In the genomic region with DNA sequence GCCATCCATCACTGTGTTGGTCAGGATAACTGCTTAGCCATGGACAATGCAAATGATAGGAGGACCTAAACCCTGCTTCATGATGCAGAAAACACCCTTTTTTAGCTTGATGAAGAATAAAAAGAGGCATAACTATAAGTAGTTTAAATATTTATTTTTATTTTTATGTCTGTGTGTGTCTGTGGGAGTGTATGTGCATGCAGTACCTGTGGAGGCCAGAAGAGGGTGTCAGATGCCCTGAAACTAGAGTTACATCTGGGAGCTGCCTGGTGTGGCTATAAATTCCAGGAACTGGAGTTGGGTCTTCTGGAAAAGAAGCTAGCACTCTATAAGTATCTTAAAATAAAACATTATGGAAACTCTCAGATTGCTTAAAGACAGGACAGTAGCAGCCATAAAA, we compare ENCODE assay signal across 22 mouse cellular contexts.
DNase-seq lines count a peak whose midpoint lies in the region; ATAC-seq and TF ChIP-seq lines count a peak whose summit lies in the region.
"Had no signal": no experiment of that assay in that cellular context is flagged by ENCODE, and none has a peak within 500 bp of the region (broad histone marks: within the 10 kb centered on the region; RNA-seq: fewer than 3 reads in every experiment).

No protein-coding gene starts in this region.

- TF ChIP-seq POLR2A in brain, embryonic 14.5 days (IDR thresholded peaks at IDR 0.05; ENCODE audit: borderline replicate concordance, extremely low read depth, insufficient read depth, insufficient read length, poor library complexity, severe bottlenecking): no peak

- H3K4me2 ChIP-seq in forebrain, postnatal 0 days (ENCODE audit: low read depth): no peak overlapping the region
- no peak overlapping the region for H3K4me2 ChIP-seq in forebrain, embryonic 14.5 days (ENCODE audit: low read length)
- H3K4me2 ChIP-seq in kidney, postnatal 0 days (ENCODE audit: low read length): no peak overlapping the region
- no peak overlapping the region for H3K4me2 ChIP-seq in midbrain, embryonic 11.5 days
- H3K4me2 ChIP-seq in midbrain, embryonic 15.5 days: no peak overlapping the region
- H3K4me2 ChIP-seq: forebrain, embryonic 13.5 days; heart, embryonic 12.5 days; hindbrain, embryonic 15.5 days had no signal

- H3K27ac ChIP-seq in forebrain, postnatal 0 days (ENCODE audit: low read depth, low read length): no peak overlapping the region
- H3K27ac ChIP-seq in forebrain, embryonic 14.5 days (ENCODE audit: low read depth, low read length): no peak overlapping the region
- H3K27ac ChIP-seq in kidney, postnatal 0 days: no peak overlapping the region
- H3K27ac ChIP-seq in midbrain, embryonic 11.5 days (ENCODE audit: low read depth, low read length): no peak overlapping the region
- H3K27ac ChIP-seq in midbrain, embryonic 15.5 days: no peak overlapping the region
- H3K27ac ChIP-seq: embryonic facial prominence, embryonic 10.5 days; forebrain, embryonic 13.5 days; hindbrain, embryonic 10.5 days; hindbrain, embryonic 15.5 days had no signal

- peak; percentile 24; the same call in 1 of the 2 replicates for TF ChIP-seq CTCF in forebrain, postnatal 0 days (IDR thresholded peaks at IDR 0.05; ENCODE audit: low read depth)
- TF ChIP-seq CTCF in kidney, postnatal 0 days (IDR thresholded peaks at IDR 0.05; ENCODE audit: low read depth): peak; percentile 15; the same call in 1 of the 2 replicates
- peak; percentile 19; the same call in 1 of the 2 replicates for TF ChIP-seq CTCF in brain, embryonic 14.5 days (IDR thresholded peaks at IDR 0.05; ENCODE audit: borderline replicate concordance, extremely low read depth, insufficient read depth, insufficient read length)

- H3K4me3 ChIP-seq in forebrain, postnatal 0 days (ENCODE audit: low read depth, low read length): no peak overlapping the region
- no peak overlapping the region for H3K4me3 ChIP-seq in forebrain, embryonic 14.5 days (ENCODE audit: low read depth, low read length)
- H3K4me3 ChIP-seq in kidney, postnatal 0 days (replicated peaks; ENCODE audit: low read depth, low read length): no peak overlapping the region
- no peak overlapping the region for H3K4me3 ChIP-seq in midbrain, embryonic 11.5 days (ENCODE audit: low read depth, low read length)
- H3K4me3 ChIP-seq in midbrain, embryonic 15.5 days: no peak overlapping the region
- H3K4me3 ChIP-seq: embryonic facial prominence, embryonic 10.5 days; forebrain, embryonic 13.5 days; heart, embryonic 12.5 days; hindbrain, embryonic 10.5 days; hindbrain, embryonic 15.5 days had no signal

- no peak for ATAC-seq in forebrain, postnatal 0 days
- ATAC-seq in forebrain, embryonic 14.5 days: no peak
- ATAC-seq in kidney, postnatal 0 days (replicated peaks; ENCODE audit: low FRiP score, low read depth): no peak
- ATAC-seq in midbrain, embryonic 11.5 days (ENCODE audit: low FRiP score): no peak
- ATAC-seq in midbrain, embryonic 15.5 days (replicated peaks): no peak
- ATAC-seq: CD4-positive, CD25-positive, alpha-beta regulatory T cell, adult 4 months; forebrain, embryonic 13.5 days; inflammation-experienced regulatory T-cells, adult 6 months had no signal

- no peak overlapping the region for H3K9ac ChIP-seq in forebrain, postnatal 0 days
- H3K9ac ChIP-seq in forebrain, embryonic 14.5 days (ENCODE audit: low read length): no peak overlapping the region
- H3K9ac ChIP-seq in kidney, postnatal 0 days (ENCODE audit: low read depth, low read length): no peak overlapping the region
- no peak overlapping the region for H3K9ac ChIP-seq in midbrain, embryonic 11.5 days (ENCODE audit: low read length)
- no peak overlapping the region for H3K9ac ChIP-seq in midbrain, embryonic 15.5 days
- H3K9ac ChIP-seq: forebrain, embryonic 13.5 days; heart, embryonic 12.5 days; hindbrain, embryonic 15.5 days had no signal

- no peaks in the 10 kb centered on the region for H3K27me3 ChIP-seq in forebrain, postnatal 0 days (ENCODE audit: insufficient read depth, low read length)
- H3K27me3 ChIP-seq in forebrain, embryonic 14.5 days (replicated peaks; ENCODE audit: control insufficient read depth, insufficient read depth, low read length): no peaks in the 10 kb centered on the region
- no peaks in the 10 kb centered on the region for H3K27me3 ChIP-seq in kidney, postnatal 0 days (ENCODE audit: insufficient read depth, low read length)
- H3K27me3 ChIP-seq in midbrain, embryonic 11.5 days (ENCODE audit: control insufficient read depth, insufficient read depth, low read length): no peaks in the 10 kb centered on the region
- no peaks in the 10 kb centered on the region for H3K27me3 ChIP-seq in midbrain, embryonic 15.5 days (replicated peaks)
- H3K27me3 ChIP-seq: forebrain, embryonic 13.5 days; heart, embryonic 12.5 days; hindbrain, embryonic 15.5 days had no signal

- H3K36me3 ChIP-seq in forebrain, postnatal 0 days (ENCODE audit: insufficient read depth): no peaks in the 10 kb centered on the region
- no peaks in the 10 kb centered on the region for H3K36me3 ChIP-seq in forebrain, embryonic 14.5 days (ENCODE audit: control insufficient read depth, insufficient read depth, low read length)
- no peaks in the 10 kb centered on the region for H3K36me3 ChIP-seq in kidney, postnatal 0 days (ENCODE audit: insufficient read depth, low read length)
- H3K36me3 ChIP-seq in midbrain, embryonic 11.5 days (ENCODE audit: control insufficient read depth, insufficient read depth, low read length): no peaks in the 10 kb centered on the region
- no peaks in the 10 kb centered on the region for H3K36me3 ChIP-seq in midbrain, embryonic 15.5 days (replicated peaks)
- H3K36me3 ChIP-seq: embryonic facial prominence, embryonic 10.5 days; heart, embryonic 12.5 days; hindbrain, embryonic 10.5 days; hindbrain, embryonic 15.5 days had no signal

- H3K4me1 ChIP-seq in forebrain, postnatal 0 days (ENCODE audit: insufficient read depth): no peaks in the 10 kb centered on the region
- no peaks in the 10 kb centered on the region for H3K4me1 ChIP-seq in forebrain, embryonic 14.5 days (ENCODE audit: control insufficient read depth, insufficient read depth, low read length)
- no peaks in the 10 kb centered on the region for H3K4me1 ChIP-seq in kidney, postnatal 0 days (replicated peaks; ENCODE audit: insufficient read depth, low read length)
- H3K4me1 ChIP-seq in midbrain, embryonic 11.5 days (ENCODE audit: control insufficient read depth, insufficient read depth, low read length): no peaks in the 10 kb centered on the region
- H3K4me1 ChIP-seq in midbrain, embryonic 15.5 days: no peaks in the 10 kb centered on the region
- H3K4me1 ChIP-seq: forebrain, embryonic 13.5 days; heart, embryonic 12.5 days; hindbrain, embryonic 10.5 days; hindbrain, embryonic 15.5 days had no signal

- H3K9me3 ChIP-seq in forebrain, postnatal 0 days (ENCODE audit: low read length): no peaks in the 10 kb centered on the region
- no peaks in the 10 kb centered on the region for H3K9me3 ChIP-seq in forebrain, embryonic 14.5 days (replicated peaks; ENCODE audit: control insufficient read depth, low read length)
- H3K9me3 ChIP-seq in kidney, postnatal 0 days (replicated peaks; ENCODE audit: low read length): no peaks in the 10 kb centered on the region
- no peaks in the 10 kb centered on the region for H3K9me3 ChIP-seq in midbrain, embryonic 11.5 days (ENCODE audit: control insufficient read depth, low read length)
- no peaks in the 10 kb centered on the region for H3K9me3 ChIP-seq in midbrain, embryonic 15.5 days
- H3K9me3 ChIP-seq: forebrain, embryonic 13.5 days; hindbrain, embryonic 15.5 days had no signal

- no peak for DNase-seq in forebrain, postnatal 0 days
- no peak for DNase-seq in forebrain, embryonic 14.5 days (ENCODE audit: low spot score)
- DNase-seq in kidney, postnatal 0 days (ENCODE audit: low spot score): no peak
- DNase-seq in kidney, postnatal 25 days: no peak
- DNase-seq in midbrain, embryonic 11.5 days (ENCODE audit: low spot score, missing footprints): peak; percentile 49
- no peak for DNase-seq in brain, embryonic 14.5 days (ENCODE audit: low read depth)
- no peak for DNase-seq in urinary bladder, postnatal 10 days (ENCODE audit: low spot score)
- DNase-seq: adrenal gland, adult 8-10 months; adrenal gland, postnatal 36 days; B cell, adult 2 months; cerebellum, adult 11 months; cerebellum, adult 9-10 months; gastrocnemius, postnatal 10 days; heart, adult 18-20 months had no signal
